Mouse (Mus musculus) lung, embryonic 14.5 days (tissue): Measurements from ENCODE around the gene Rap1a. TPM values are rescaled to one million over a fixed set of nuclear protein-coding genes. Genes with fewer than 3 reads are reported as not detected.
A peak's percentile ranks its signal among the peaks of the same experiment; 100 is the strongest.

Experiments used
- ATAC-seq: fragments of 200-750 bp; cut with Nextera tagmentation; 2 replicates; pipeline ENCODE4 v1.8.0; 2017; ENCODE audit warnings: mild to moderate bottlenecking, moderate TSS enrichment, moderate library complexity; ENCODE audit not compliant: insufficient read depth
- DNase-seq: peaks from one replicate; pipeline ENCODE4 v3.0.0-alpha.2; 2015
- H3K27ac ChIP-seq: fragments of 300-500 bp; sonication (generic); 2 replicates; pipeline ENCODE4 v1.5.1; 2014; ENCODE audit warnings: low read depth, mild to moderate bottlenecking, moderate library complexity
- H3K27me3 ChIP-seq: fragments of 300-500 bp; sonication (generic); 2 replicates; pipeline ENCODE4 v1.6.1; 2014; ENCODE audit warnings: low read length, control low read depth; ENCODE audit not compliant: insufficient read depth
- H3K36me3 ChIP-seq: fragments of 300-500 bp; sonication (generic); 2 replicates; pipeline ENCODE4 v1.6.1; 2014; ENCODE audit warnings: control low read depth; ENCODE audit not compliant: insufficient read depth
- H3K4me1 ChIP-seq: fragments of 300-500 bp; sonication (generic); 2 replicates; pipeline ENCODE4 v1.6.1; 2014; ENCODE audit warnings: antibody characterized with exemption, control low read depth; ENCODE audit not compliant: insufficient read depth
- H3K4me2 ChIP-seq: fragments of 300-500 bp; sonication (generic); 2 replicates; pipeline ENCODE4 v1.6.1; 2014; ENCODE audit warnings: mild to moderate bottlenecking
- H3K4me3 ChIP-seq: fragments of 300-500 bp; sonication (generic); 2 replicates; pipeline ENCODE4 v1.5.1; 2014; ENCODE audit warnings: low read depth, low read length
- H3K9ac ChIP-seq: fragments of 300-500 bp; sonication (generic); 2 replicates; pipeline ENCODE4 v1.6.1; 2014
- H3K9me3 ChIP-seq: fragments of 300-500 bp; sonication (generic); 2 replicates; pipeline ENCODE4 v1.6.1; 2016; ENCODE audit warnings: low read depth, low read length, control low read depth
- CTCF ChIP-seq: IDR thresholded peaks from 2 replicates; pipeline ENCODE4 v1.5.1; 2016; ENCODE audit warnings: antibody characterized with exemption, low read depth
- WGBS: fragments of 180-500 bp; shearing (Covaris S2); extraction: QIAGEN DNeasy Blood & Tissue Kit; methylation state at CpG from one replicate; pipeline ENCODE4 v1.1.7; 2014; 5-methylcytosine and 5-hydroxymethylcytosine counted together
- polyA plus RNA-seq: library from polyadenylated mRNA; unstranded; fragments of >200 nt; fragmentation: Nextera tagmentation; extraction: Ambion mirVana; gene quantifications from 2 replicates; pipeline ENCODE4 v1.2.1, GENCODE M21; 2014

Rap1a gene
- polyA plus RNA-seq = 94.3 and 95.5 TPM in 2 replicates

GRCm38 (mm10) chr3:105801191-105802166 is at the start of gene Rap1a:
Gene Rap1a, minus strand, starts transcription at chr3:105801336.
- ATAC-seq (peak; percentile 93), DNase-seq (peak; percentile 89)
- Histone ChIP-seq H3K4me1 (peaks cover 4% of the 10 kb centered on the region; the same call in 1 of the 2 replicates), H3K4me2 (peak within 1 kb of the TSS; percentile 82), H3K4me3 (peak within 1 kb of the TSS; percentile 82), H3K9ac (peak within 1 kb of the TSS; percentile 91), H3K36me3 (no peaks in the 10 kb centered on the region), H3K27me3 (no peaks in the 10 kb centered on the region), H3K27ac (peak within 1 kb of the TSS; percentile 90), H3K9me3 (no peaks in the 10 kb centered on the region)
- WGBS = 18% methylated on average over 42 of the region's 50 CpGs
- TF ChIP-seq CTCF = no peak

GRCm38 (mm10) chr3:105846294-105847069 is 45.3 kb upstream of the Rap1a start:
- Histone ChIP-seq H3K9me3 (no peaks in the 10 kb centered on the region), H3K9ac (no peak overlapping the region), H3K27ac (no peak overlapping the region), H3K27me3 (no peaks in the 10 kb centered on the region), H3K4me3 (no peak overlapping the region), H3K4me1 (no peaks in the 10 kb centered on the region), H3K36me3 (no peaks in the 10 kb centered on the region), H3K4me2 (no peak overlapping the region)
- no peak for TF ChIP-seq CTCF
- ATAC-seq (peak; percentile 77), DNase-seq (peak; percentile 42)
- 35% methylated on average over 7 of the region's 7 CpGs for WGBS

GRCm38 (mm10) chr3:105839836-105840235 is 38.7 kb upstream of the Rap1a start:
- WGBS = 80% methylated on average over 4 of the region's 4 CpGs
- H3K27me3 ChIP-seq = no peaks in the 10 kb centered on the region

GRCm38 (mm10) chr3:105838655-105839054 is 37.5 kb upstream of the Rap1a start:
- 53% methylated on average over 3 of the region's 3 CpGs for WGBS
- Histone ChIP-seq H3K36me3 (no peaks in the 10 kb centered on the region), H3K4me2 (no peak overlapping the region), H3K9ac (no peak overlapping the region), H3K4me3 (no peak overlapping the region), H3K4me1 (no peaks in the 10 kb centered on the region), H3K9me3 (no peaks in the 10 kb centered on the region), H3K27me3 (no peaks in the 10 kb centered on the region), H3K27ac (no peak overlapping the region)
- TF ChIP-seq CTCF = no peak
- no peak for DNase-seq
- ATAC-seq = no peak

More at GRCm38 (mm10) chr3:105839836-105840235, 38.7 kb upstream of the Rap1a start:
- Histone ChIP-seq H3K4me1 (no peaks in the 10 kb centered on the region), H3K4me2 (no peak overlapping the region), H3K9ac (no peak overlapping the region), H3K36me3 (no peaks in the 10 kb centered on the region), H3K27ac (no peak overlapping the region), H3K4me3 (no peak overlapping the region), H3K9me3 (no peaks in the 10 kb centered on the region)
- no peak for ATAC-seq
- no peak for DNase-seq
- no peak for TF ChIP-seq CTCF

- H3K27me3 ChIP-seq = no peaks in the 10 kb centered on the region
- H3K9me3 ChIP-seq = no peaks in the 10 kb centered on the region
- TF ChIP-seq CTCF = no peak
- no peaks in the 10 kb centered on the region for H3K36me3 ChIP-seq
- no peak for DNase-seq
- no peaks in the 10 kb centered on the region for H3K4me1 ChIP-seq
- WGBS = 76% methylated on average over 3 of the region's 3 CpGs
- H3K4me3 ChIP-seq = no peak overlapping the region
- no peak overlapping the region for H3K27ac ChIP-seq
- H3K4me2 ChIP-seq = no peak overlapping the region
- H3K9ac ChIP-seq = no peak overlapping the region
- ATAC-seq = no peak
These were observed 35.7 kb upstream of the Rap1a start for GRCm38 (mm10) chr3:105836883-105837282.

- no peaks in the 10 kb centered on the region for H3K4me1 ChIP-seq
- no peak for ATAC-seq
- no peak overlapping the region for H3K9ac ChIP-seq
- no peak overlapping the region for H3K4me3 ChIP-seq
- H3K9me3 ChIP-seq = no peaks in the 10 kb centered on the region
- H3K27ac ChIP-seq = no peak overlapping the region
- 69% methylated on average over 3 of the region's 3 CpGs for WGBS
- no peak for DNase-seq
- no peak for TF ChIP-seq CTCF
- no peaks in the 10 kb centered on the region for H3K36me3 ChIP-seq
- H3K4me2 ChIP-seq = no peak overlapping the region
- H3K27me3 ChIP-seq = no peaks in the 10 kb centered on the region
These were observed 34.7 kb upstream of the Rap1a start for GRCm38 (mm10) chr3:105835875-105836274.

- WGBS = 92% methylated on average over 3 of the region's 3 CpGs
- no peak for DNase-seq
These were observed 30.4 kb upstream of the Rap1a start for GRCm38 (mm10) chr3:105831584-105831983.

More at GRCm38 (mm10) chr3:105831584-105831983, 30.4 kb upstream of the Rap1a start:
- H3K36me3 ChIP-seq = no peaks in the 10 kb centered on the region
- no peak for ATAC-seq
- H3K4me3 ChIP-seq = no peak overlapping the region
- no peak overlapping the region for H3K4me2 ChIP-seq
- no peak for TF ChIP-seq CTCF
- H3K27me3 ChIP-seq = no peaks in the 10 kb centered on the region
- H3K9ac ChIP-seq = no peak overlapping the region
- H3K9me3 ChIP-seq = no peaks in the 10 kb centered on the region
- H3K4me1 ChIP-seq = no peaks in the 10 kb centered on the region
- H3K27ac ChIP-seq = no peak overlapping the region
